Mouse (Mus musculus): ENCODE measurements around the gene Asb3.

GRCm38 (mm10) chr11:31102188-31102587, 217.0 kb downstream of the Asb3 start:
- TF ChIP-seq POLR2A (IDR thresholded peaks at IDR 0.05; ENCODE audit: insufficient read depth, low read depth, low read length) (no peak), EP300 (IDR thresholded peaks at IDR 0.05; ENCODE audit: insufficient read depth, low read depth, low read length) (no peak), CTCF (IDR thresholded peaks at IDR 0.05) (no peak)
